In the genomic region with DNA sequence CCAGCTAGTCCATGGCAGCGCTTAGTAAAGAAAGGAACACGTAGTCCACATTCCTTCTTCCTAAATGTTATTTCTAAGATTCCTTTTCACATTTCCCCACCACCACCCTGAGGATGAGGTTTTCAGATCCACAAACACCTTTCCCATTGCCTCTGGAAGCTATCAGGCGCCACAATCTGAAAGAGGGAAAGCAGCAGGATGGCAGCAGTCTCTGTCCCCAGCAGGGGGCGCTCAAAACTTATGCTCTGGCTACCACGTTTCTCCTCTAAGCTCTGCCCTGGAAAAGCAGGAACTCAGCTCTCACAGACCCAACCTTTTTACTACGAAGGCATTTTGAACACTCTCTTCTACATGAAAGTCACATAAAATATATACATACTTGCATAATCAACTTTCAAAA, we compare ENCODE assay signal across 7 mouse cellular contexts. TPM values are rescaled to one million over a fixed set of nuclear protein-coding genes. Genes with fewer than 3 reads are reported as not detected.
DNase-seq lines count a peak whose midpoint lies in the region; ATAC-seq and TF ChIP-seq lines count a peak whose summit lies in the region.

No protein-coding gene starts in this region.

- no peaks in the 10 kb centered on the region; the same call in 1 of the 2 replicates for H3K4me1 ChIP-seq in embryonic facial prominence, embryonic 10.5 days
- H3K4me1 ChIP-seq in limb, embryonic 15.5 days = peaks cover 20% of the 10 kb centered on the region
- no peaks in the 10 kb centered on the region for H3K4me1 ChIP-seq in midbrain, postnatal 0 days (ENCODE audit: insufficient read depth, low read length)

- peak; percentile 83 for TF ChIP-seq CTCF in midbrain, postnatal 0 days (IDR thresholded peaks at IDR 0.05)

- H3K4me3 ChIP-seq in embryonic facial prominence, embryonic 10.5 days = peak overlapping the region; percentile 38
- H3K4me3 ChIP-seq in limb, embryonic 15.5 days = no peak overlapping the region
- no peak overlapping the region for H3K4me3 ChIP-seq in midbrain, postnatal 0 days (ENCODE audit: low read depth, low read length)

- no peak overlapping the region for H3K9ac ChIP-seq in limb, embryonic 15.5 days
- no peak overlapping the region for H3K9ac ChIP-seq in midbrain, postnatal 0 days (replicated peaks; ENCODE audit: low read length, poor library complexity, severe bottlenecking)

- no peaks in the 10 kb centered on the region for H3K9me3 ChIP-seq in embryonic facial prominence, embryonic 10.5 days
- H3K9me3 ChIP-seq in limb, embryonic 15.5 days = no peaks in the 10 kb centered on the region
- H3K9me3 ChIP-seq in midbrain, postnatal 0 days (ENCODE audit: low read length) = no peaks in the 10 kb centered on the region

- peak; percentile 90 for DNase-seq in adrenal gland, postnatal 10 days
- DNase-seq in embryonic facial prominence, embryonic 10.5 days (ENCODE audit: low spot score) = peak; percentile 88
- peak; percentile 27 to 68 for DNase-seq in heart, adult 9 months (ENCODE audit: low spot score in 2 of 2)
- DNase-seq in kidney, adult 9 months = peak; percentile 87
- peak; percentile 87 for DNase-seq in midbrain, postnatal 0 days (ENCODE audit: low spot score)
- DNase-seq in spleen, postnatal 10 days (ENCODE audit: low spot score in 2 of 2) = peak; percentile 47 to 77

- peak overlapping the region; percentile 34; the same call in 1 of the 2 replicates for H3K4me2 ChIP-seq in limb, embryonic 15.5 days
- peak overlapping the region; percentile 26 for H3K4me2 ChIP-seq in midbrain, postnatal 0 days (ENCODE audit: low read depth, low read length, poor library complexity, severe bottlenecking)

- 14% methylated on average over 6 of the region's 6 CpGs for WGBS in embryonic facial prominence, embryonic 10.5 days
- WGBS in limb, embryonic 15.5 days = 15% methylated on average over 6 of the region's 6 CpGs
- 19% methylated on average over 6 of the region's 6 CpGs for WGBS in midbrain, postnatal 0 days

- no peaks in the 10 kb centered on the region for H3K36me3 ChIP-seq in embryonic facial prominence, embryonic 10.5 days (replicated peaks)
- H3K36me3 ChIP-seq in limb, embryonic 15.5 days = no peaks in the 10 kb centered on the region
- no peaks in the 10 kb centered on the region for H3K36me3 ChIP-seq in midbrain, postnatal 0 days (ENCODE audit: insufficient read depth, low read length)

- H3K27ac ChIP-seq in embryonic facial prominence, embryonic 10.5 days (replicated peaks) = no peak overlapping the region
- peak overlapping the region; percentile 40; the same call in 1 of the 2 replicates for H3K27ac ChIP-seq in limb, embryonic 15.5 days
- H3K27ac ChIP-seq in midbrain, postnatal 0 days (ENCODE audit: low read depth, low read length) = no peak overlapping the region

- ATAC-seq in limb, embryonic 15.5 days (ENCODE audit: insufficient number of reproducible peaks, low FRiP score, low TSS enrichment, low read depth) = no peak
- peak; percentile 53; the same call in 1 of the 2 replicates for ATAC-seq in midbrain, postnatal 0 days (ENCODE audit: low FRiP score)

- no peaks in the 10 kb centered on the region for H3K27me3 ChIP-seq in embryonic facial prominence, embryonic 10.5 days (replicated peaks; ENCODE audit: low read depth, poor library complexity, severe bottlenecking)
- H3K27me3 ChIP-seq in limb, embryonic 15.5 days = no peaks in the 10 kb centered on the region
- no peaks in the 10 kb centered on the region for H3K27me3 ChIP-seq in midbrain, postnatal 0 days (ENCODE audit: insufficient read depth, low read length)

RNA-seq across cellular contexts. Expression of gene Spata6, which starts 32.2 kb away (rescaled TPM):
- 10 to 100 TPM; 16.9 to 20.0 TPM for total RNA-seq in adrenal gland, postnatal 10 days (2021)
- 23.9 and 25.3 TPM in 2 replicates for polyA plus RNA-seq in embryonic facial prominence, embryonic 10.5 days (2016; fragmentation: Nextera tagmentation; extraction: Ambion mirVana)
- polyA plus RNA-seq in limb, embryonic 15.5 days (2015; fragmentation: Nextera tagmentation; extraction: Ambion mirVana) = 25.8 and 28.3 TPM in 2 replicates
- total RNA-seq in midbrain, postnatal 0 days (2014; rRNA removed) = 14.4 and 20.9 TPM in 2 replicates
- polyA plus RNA-seq in midbrain, postnatal 0 days (2015; fragmentation: Nextera tagmentation; extraction: Ambion mirVana) = 14.5 and 15.2 TPM in 2 replicates
